Mouse (Mus musculus) megakaryocyte, embryonic 14.5 days (primary cell): ENCODE data around the gene Nucks1.

Experiments used
- FLI1 ChIP-seq: IDR thresholded peaks from 2 replicates; pipeline ENCODE4 v1.6.1; 2012; ENCODE audit warnings: low read length, inconsistent platforms, mixed read lengths
- GATA1 ChIP-seq: IDR thresholded peaks from 3 replicates; pipeline ENCODE4 v1.6.1; 2012; ENCODE audit warnings: mixed read lengths, low read length, inconsistent platforms, borderline replicate concordance

DNA sequence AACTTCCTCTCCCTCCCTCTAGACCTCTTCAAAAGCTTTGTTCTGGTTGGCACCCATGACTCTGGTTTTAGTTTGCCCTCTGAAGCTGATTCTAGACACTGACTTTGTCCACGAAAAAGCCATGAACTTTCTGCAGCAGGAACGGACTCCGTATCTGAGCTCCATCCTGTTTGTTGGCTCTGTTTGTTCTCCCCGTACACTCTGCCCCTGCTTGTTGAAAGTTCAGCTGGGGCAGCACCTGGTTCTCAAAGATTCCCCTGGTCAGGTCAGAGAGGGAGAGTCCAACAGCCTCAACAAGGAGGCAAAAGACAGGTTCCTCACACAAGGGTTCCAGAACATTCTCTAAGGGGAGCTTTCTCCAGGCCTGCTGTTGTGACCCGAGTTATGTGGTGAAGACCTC lies 47.1 kb downstream of the Nucks1 start:
- TF ChIP-seq GATA1 (no peak), FLI1 (no peak)
